Mouse (Mus musculus): ENCODE results near the gene Pycard. TPM values are rescaled to one million over a fixed set of nuclear protein-coding genes. Genes with fewer than 3 reads are reported as not detected.
"Not testable (repeated sequence)": the region's sequence is repeated elsewhere in the genome, so short reads cannot be mapped to it uniquely, and the experiment has no call there.

Gene Pycard
- polyA plus RNA-seq, 1 experiment from 2014 or later: 266 TPM

DNA sequence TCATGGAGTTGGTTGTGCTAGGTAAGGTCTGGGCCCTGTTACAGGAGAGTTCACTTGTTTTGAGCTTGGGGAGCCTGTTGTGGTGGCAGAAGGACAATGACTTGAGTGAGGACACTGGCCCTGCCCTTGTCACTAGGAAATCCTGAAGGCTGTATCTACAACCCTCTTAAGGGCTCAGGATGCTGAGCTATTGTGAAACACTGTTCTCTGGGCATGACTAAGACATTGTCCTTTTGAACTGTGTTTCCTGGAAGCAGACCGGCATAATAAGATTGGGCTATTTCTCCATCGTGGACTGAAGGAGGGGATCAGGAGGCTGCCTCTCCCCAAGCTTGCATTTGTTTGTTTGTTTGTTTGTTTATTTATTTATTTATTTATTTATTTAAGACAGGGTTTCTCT, 25.5 kb upstream of the Pycard start:
- no peaks in the 10 kb centered on the region for H3K4me1 ChIP-seq (replicated peaks; ENCODE audit: control insufficient read depth, insufficient read depth)
- 56% methylated on average over 2 of the region's 2 CpGs for WGBS
- TF ChIP-seq EP300 (optimal IDR thresholded peaks at IDR 0.05) (no peak), CTCF (IDR thresholded peaks at IDR 0.05; ENCODE audit: low read depth) (no peak)
- DNase-seq (ENCODE audit: low spot score) (no peak), ATAC-seq (ENCODE audit: low FRiP score, low TSS enrichment) (peak; percentile 73; the same call in 1 of the 2 replicates)
- no peak overlapping the region for H3K27ac ChIP-seq (replicated peaks)
- H3K27me3 ChIP-seq (ENCODE audit: control insufficient read depth, insufficient read depth, low read length): no peaks in the 10 kb centered on the region
- H3K9ac ChIP-seq (ENCODE audit: low read length): no peak overlapping the region
- H3K36me3 ChIP-seq (ENCODE audit: control insufficient read depth, insufficient read depth, low read length): no peaks in the 10 kb centered on the region
- H3K4me3 ChIP-seq (ENCODE audit: low read depth, low read length): no peak overlapping the region
- no peaks in the 10 kb centered on the region for H3K9me3 ChIP-seq (ENCODE audit: control insufficient read depth, low read length)
- no peak overlapping the region for H3K4me2 ChIP-seq (replicated peaks; ENCODE audit: low read depth)

DNA sequence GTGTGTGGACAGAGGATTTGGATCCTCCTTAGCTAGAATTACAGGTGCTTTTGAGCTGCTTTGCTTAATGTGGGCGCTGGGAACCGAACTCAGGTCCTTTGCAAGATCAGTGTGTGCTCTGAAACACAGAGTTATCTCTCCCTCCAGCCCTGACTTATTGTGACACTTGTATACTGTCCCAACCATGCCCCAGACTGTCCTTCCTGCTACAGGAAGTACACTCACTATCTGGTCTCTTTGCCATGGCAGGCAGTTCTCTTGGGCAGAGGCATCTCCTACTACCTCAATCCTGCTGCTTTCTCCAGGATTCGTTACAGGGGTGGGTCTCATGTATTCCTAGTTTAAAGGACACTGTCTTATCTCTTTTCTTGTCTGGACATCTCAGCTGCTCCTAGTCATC, 24.6 kb upstream of the Pycard start:
- Histone ChIP-seq H3K4me1 (replicated peaks; ENCODE audit: control insufficient read depth, insufficient read depth) (no peaks in the 10 kb centered on the region), H3K4me3 (ENCODE audit: low read depth, low read length) (no peak overlapping the region), H3K36me3 (ENCODE audit: control insufficient read depth, insufficient read depth, low read length) (no peaks in the 10 kb centered on the region), H3K9me3 (ENCODE audit: control insufficient read depth, low read length) (no peaks in the 10 kb centered on the region), H3K4me2 (replicated peaks; ENCODE audit: low read depth) (no peak overlapping the region), H3K9ac (ENCODE audit: low read length) (no peak overlapping the region), H3K27me3 (ENCODE audit: control insufficient read depth, insufficient read depth, low read length) (no peaks in the 10 kb centered on the region), H3K27ac (replicated peaks) (no peak overlapping the region)
- ATAC-seq (ENCODE audit: low FRiP score, low TSS enrichment): no peak
- WGBS: 85% methylated on average over 3 of the region's 3 CpGs
- TF ChIP-seq EP300 (optimal IDR thresholded peaks at IDR 0.05) (no peak), CTCF (IDR thresholded peaks at IDR 0.05; ENCODE audit: low read depth) (no peak)
- DNase-seq (ENCODE audit: low spot score): no peak

DNA sequence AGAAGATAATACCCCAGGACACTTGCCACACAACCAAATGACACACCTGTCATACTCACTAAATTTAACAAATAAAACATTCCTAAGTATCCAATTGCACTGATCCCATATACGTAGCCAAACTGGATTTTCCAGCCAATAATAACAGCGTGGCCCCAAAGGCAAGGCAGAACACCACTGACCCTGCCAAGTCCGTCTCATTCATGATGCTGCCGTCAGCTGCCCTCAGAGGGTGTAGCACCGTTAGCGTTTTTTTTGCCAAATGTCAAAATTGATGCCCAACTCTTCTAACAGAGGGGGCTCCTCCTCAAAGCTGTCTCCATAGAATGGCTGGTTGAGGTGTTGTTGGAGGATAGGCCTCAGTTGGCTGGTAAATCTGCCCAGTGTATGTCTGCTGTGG, 23.0 kb upstream of the Pycard start:
- no peak overlapping the region for H3K9ac ChIP-seq (ENCODE audit: low read length)
- 61% methylated on average over 6 of the region's 6 CpGs for WGBS
- H3K4me1 ChIP-seq (replicated peaks; ENCODE audit: control insufficient read depth, insufficient read depth): no peaks in the 10 kb centered on the region
- H3K36me3 ChIP-seq (ENCODE audit: control insufficient read depth, insufficient read depth, low read length): no peaks in the 10 kb centered on the region
- no peaks in the 10 kb centered on the region for H3K9me3 ChIP-seq (ENCODE audit: control insufficient read depth, low read length)
- no peak for TF ChIP-seq EP300 (optimal IDR thresholded peaks at IDR 0.05)
- no peak for TF ChIP-seq CTCF (IDR thresholded peaks at IDR 0.05; ENCODE audit: low read depth)
- ATAC-seq (ENCODE audit: low FRiP score, low TSS enrichment) (no peak), DNase-seq (ENCODE audit: low spot score) (no peak)
- H3K4me3 ChIP-seq (ENCODE audit: low read depth, low read length): no peak overlapping the region
- no peak overlapping the region for H3K27ac ChIP-seq (replicated peaks)
- no peaks in the 10 kb centered on the region for H3K27me3 ChIP-seq (ENCODE audit: control insufficient read depth, insufficient read depth, low read length)
- no peak overlapping the region for H3K4me2 ChIP-seq (replicated peaks; ENCODE audit: low read depth)

DNA sequence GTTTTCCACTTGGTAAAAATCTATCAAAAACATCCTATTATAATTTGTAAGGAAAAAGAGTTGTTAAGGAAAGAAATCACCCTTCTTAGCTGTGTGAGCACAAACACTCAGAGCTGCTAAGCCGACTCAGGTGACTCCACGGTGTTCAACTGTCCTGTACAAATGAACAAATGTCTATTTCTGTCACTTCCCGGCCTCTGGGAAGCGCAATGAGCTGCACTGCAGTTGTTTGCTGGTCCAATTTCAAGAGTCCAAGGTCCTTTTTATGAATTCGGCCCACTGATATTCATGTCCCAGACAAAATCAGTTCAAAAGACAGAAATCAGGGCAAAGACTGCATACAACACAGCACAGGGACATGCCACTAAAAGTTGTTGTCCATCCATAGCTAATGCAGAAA, 22.5 kb upstream of the Pycard start:
- ATAC-seq (ENCODE audit: low FRiP score, low TSS enrichment); H3K4me2 ChIP-seq (replicated peaks; ENCODE audit: low read depth); H3K36me3 ChIP-seq (ENCODE audit: control insufficient read depth, insufficient read depth, low read length); H3K9me3 ChIP-seq (ENCODE audit: control insufficient read depth, low read length); H3K9ac ChIP-seq (ENCODE audit: low read length); H3K4me3 ChIP-seq (ENCODE audit: low read depth, low read length); H3K27ac ChIP-seq (replicated peaks); DNase-seq (ENCODE audit: low spot score); H3K4me1 ChIP-seq (replicated peaks; ENCODE audit: control insufficient read depth, insufficient read depth); H3K27me3 ChIP-seq (ENCODE audit: control insufficient read depth, insufficient read depth, low read length): not testable (repeated sequence)
- WGBS: 47% methylated on average over 5 of the region's 5 CpGs

DNA sequence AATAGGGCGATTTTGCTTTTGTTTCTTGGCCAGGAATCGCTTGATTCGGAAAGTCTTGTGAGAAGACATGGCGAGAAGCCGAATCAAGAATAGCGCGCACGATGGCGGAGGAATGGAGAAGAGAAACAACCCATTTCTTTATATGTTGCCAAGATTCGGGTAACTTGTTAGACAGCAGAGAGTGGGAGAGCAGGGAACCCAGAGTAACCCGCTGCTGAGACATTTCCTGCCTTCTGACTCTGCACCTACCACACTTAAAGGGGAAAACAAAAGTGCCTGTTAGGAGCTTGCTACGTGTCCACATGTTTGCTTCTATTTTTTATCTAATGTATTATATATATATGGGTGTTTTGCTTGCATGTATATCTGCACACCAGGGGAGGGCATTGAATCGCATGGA, 19.4 kb upstream of the Pycard start:
- Histone ChIP-seq H3K4me3 (ENCODE audit: low read depth, low read length) (no peak overlapping the region), H3K4me1 (replicated peaks; ENCODE audit: control insufficient read depth, insufficient read depth) (no peaks in the 10 kb centered on the region), H3K4me2 (replicated peaks; ENCODE audit: low read depth) (no peak overlapping the region), H3K27ac (replicated peaks) (no peak overlapping the region), H3K36me3 (ENCODE audit: control insufficient read depth, insufficient read depth, low read length) (no peaks in the 10 kb centered on the region), H3K9me3 (ENCODE audit: control insufficient read depth, low read length) (no peaks in the 10 kb centered on the region), H3K9ac (ENCODE audit: low read length) (no peak overlapping the region), H3K27me3 (ENCODE audit: control insufficient read depth, insufficient read depth, low read length) (no peaks in the 10 kb centered on the region)
- no peak for ATAC-seq (ENCODE audit: low FRiP score, low TSS enrichment)
- TF ChIP-seq EP300 (optimal IDR thresholded peaks at IDR 0.05): no peak
- TF ChIP-seq CTCF (IDR thresholded peaks at IDR 0.05; ENCODE audit: low read depth): no peak
- DNase-seq (ENCODE audit: low spot score): no peak
- 90% methylated on average over 13 of the region's 13 CpGs for WGBS

DNA sequence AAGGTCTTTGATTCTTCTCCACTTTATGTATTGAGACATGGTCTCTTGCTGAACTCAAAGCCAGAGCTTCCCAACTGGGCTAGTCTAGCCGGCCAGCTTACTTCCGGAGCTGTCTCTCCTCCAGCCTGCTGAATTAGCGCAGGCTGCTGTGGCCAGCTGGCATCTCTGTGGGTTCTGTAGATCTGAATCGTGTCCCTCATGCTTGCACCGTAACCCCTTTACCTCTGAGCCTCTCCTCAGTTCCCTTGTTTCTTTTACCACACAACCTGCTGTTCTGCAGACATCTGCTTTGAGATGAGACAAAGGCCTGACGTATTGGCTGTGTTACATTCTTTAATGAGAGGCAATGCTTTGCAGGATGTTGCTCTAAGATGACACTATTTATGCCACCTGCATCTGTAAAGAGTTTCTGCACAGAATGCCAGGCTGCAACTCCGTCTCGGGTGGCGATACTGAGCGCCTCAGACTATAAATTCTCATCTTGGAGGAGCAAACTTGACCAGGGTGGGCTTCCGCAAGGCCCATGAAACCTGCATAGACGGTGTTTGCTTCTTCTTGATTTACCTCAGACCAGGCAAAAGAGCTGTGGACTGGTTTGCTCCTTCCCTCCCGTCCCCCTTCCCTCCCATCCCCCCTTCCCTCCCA, 18.6 kb upstream of the Pycard start:
- DNase-seq (ENCODE audit: low spot score) (no peak), ATAC-seq (ENCODE audit: low FRiP score, low TSS enrichment) (no peak)
- H3K4me3 ChIP-seq (ENCODE audit: low read depth, low read length): no peak overlapping the region
- H3K36me3 ChIP-seq (ENCODE audit: control insufficient read depth, insufficient read depth, low read length): no peaks in the 10 kb centered on the region
- no peak overlapping the region for H3K27ac ChIP-seq (replicated peaks)
- WGBS: 79% methylated on average over 13 of the region's 13 CpGs
- no peak overlapping the region for H3K4me2 ChIP-seq (replicated peaks; ENCODE audit: low read depth)
- H3K9me3 ChIP-seq (ENCODE audit: control insufficient read depth, low read length): no peaks in the 10 kb centered on the region
- TF ChIP-seq CTCF (IDR thresholded peaks at IDR 0.05; ENCODE audit: low read depth) (no peak), EP300 (optimal IDR thresholded peaks at IDR 0.05) (no peak)
- no peaks in the 10 kb centered on the region for H3K27me3 ChIP-seq (ENCODE audit: control insufficient read depth, insufficient read depth, low read length)
- no peaks in the 10 kb centered on the region for H3K4me1 ChIP-seq (replicated peaks; ENCODE audit: control insufficient read depth, insufficient read depth)
- H3K9ac ChIP-seq (ENCODE audit: low read length): no peak overlapping the region
